Mouse (Mus musculus): Measurements from ENCODE around the gene Kctd13.
"Not testable (repeated sequence)": the region's sequence is repeated elsewhere in the genome, so short reads cannot be mapped to it uniquely, and the experiment has no call there.

Kctd13 gene

GRCm38 (mm10) chr7:126928384-126929037 is at the start of gene Kctd13:
Kctd13 (plus strand) TSS chr7:126928879.
- peak; percentile 96 for DNase-seq

- no peak for DNase-seq
Observed at GRCm38 (mm10) chr7:126881040-126881439, 47.6 kb upstream of the Kctd13 start.

- DNase-seq = peak; percentile 57
Observed at GRCm38 (mm10) chr7:126883731-126884181, 44.9 kb upstream of the Kctd13 start.

GRCm38 (mm10) chr7:126884286-126885164 is 44.2 kb upstream of the Kctd13 start, which contains the start of gene Taok2:
Taok2 (minus strand) TSS chr7:126884703.
- peak; percentile 95 for DNase-seq

- no peak for DNase-seq
Observed at GRCm38 (mm10) chr7:126887281-126887680, 41.4 kb upstream of the Kctd13 start.

GRCm38 (mm10) chr7:126888852-126889251 is 39.8 kb upstream of the Kctd13 start:
- peak; percentile 45 for DNase-seq

- no peak for DNase-seq
Observed at GRCm38 (mm10) chr7:126896912-126897311, 31.8 kb upstream of the Kctd13 start.

GRCm38 (mm10) chr7:126897390-126898101 is 31.1 kb upstream of the Kctd13 start:
- peak; percentile 15 for DNase-seq

- DNase-seq = peak; percentile 96
Observed at GRCm38 (mm10) chr7:126898102-126898990, 30.3 kb upstream of the Kctd13 start.

GRCm38 (mm10) chr7:126899781-126900180 is 28.9 kb upstream of the Kctd13 start:
- DNase-seq = not testable (repeated sequence)

- DNase-seq = no peak
Observed at GRCm38 (mm10) chr7:126905590-126905989, 23.1 kb upstream of the Kctd13 start.

GRCm38 (mm10) chr7:126914844-126915243 is 13.8 kb upstream of the Kctd13 start:
- no peak for DNase-seq

- DNase-seq = not testable (repeated sequence)
Observed at GRCm38 (mm10) chr7:126918356-126918755, 10.3 kb upstream of the Kctd13 start.

GRCm38 (mm10) chr7:126919973-126920372 is 8.7 kb upstream of the Kctd13 start:
- DNase-seq = no peak

- DNase-seq = no peak
Observed at GRCm38 (mm10) chr7:126921563-126921962, 7.1 kb upstream of the Kctd13 start.

- no peak for DNase-seq
Observed at GRCm38 (mm10) chr7:126922624-126923060, 6.0 kb upstream of the Kctd13 start, which contains the start of gene Tmem219. Tmem219 (minus strand) TSS chr7:126922917.

GRCm38 (mm10) chr7:126923999-126924398 is 4.7 kb upstream of the Kctd13 start:
- DNase-seq = no peak

- no peak for DNase-seq
Observed at GRCm38 (mm10) chr7:126926299-126926698, 2.4 kb upstream of the Kctd13 start.

GRCm38 (mm10) chr7:126929046-126929445 is 367 bp downstream of the Kctd13 start:
- no peak for DNase-seq

- DNase-seq = no peak
Observed at GRCm38 (mm10) chr7:126932652-126933051, 4.0 kb downstream of the Kctd13 start.

GRCm38 (mm10) chr7:126941171-126941570 is 12.5 kb downstream of the Kctd13 start:
- DNase-seq = no peak

- no peak for DNase-seq
Observed at GRCm38 (mm10) chr7:126941801-126942200, 13.1 kb downstream of the Kctd13 start.
